Mouse (Mus musculus): ENCODE results near the gene Adam19. TPM values are rescaled to one million over a fixed set of nuclear protein-coding genes. Genes with fewer than 3 reads are reported as not detected.

The Adam19 gene
- polyA plus RNA-seq, 1 experiment, result 17.6 TPM

DNA sequence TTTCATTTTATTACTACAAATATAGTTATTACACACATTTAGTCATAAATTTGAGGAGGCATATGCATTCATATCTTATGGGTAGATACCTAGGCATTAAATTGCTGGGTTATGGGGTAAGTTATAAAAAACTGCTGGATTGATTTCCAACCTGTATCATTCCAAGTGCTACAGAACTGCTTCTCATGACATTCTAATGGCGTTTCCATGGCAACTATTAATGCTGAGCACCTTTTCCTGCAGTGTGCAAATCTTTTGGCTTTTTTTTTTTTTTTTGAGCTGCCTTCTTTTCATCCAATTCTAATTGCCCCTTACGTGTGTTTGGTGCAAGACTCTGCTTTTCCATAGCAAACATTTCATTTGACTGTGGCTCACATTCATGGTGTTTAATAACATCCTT is 25.8 kb upstream of the Adam19 start:
- no peak overlapping the region for H3K4me3 ChIP-seq (replicated peaks; ENCODE audit: control insufficient read depth, low read depth, low read length)
- 72% methylated on average over 2 of the region's 2 CpGs for WGBS
- H3K4me1 ChIP-seq (ENCODE audit: control insufficient read depth, insufficient read depth, low read length), result no peaks in the 10 kb centered on the region
- H3K27ac ChIP-seq (ENCODE audit: control insufficient read depth, insufficient read depth, low read depth, low read length, poor library complexity), result no peak overlapping the region
- TF ChIP-seq POLR2A (IDR thresholded peaks at IDR 0.05; ENCODE audit: borderline replicate concordance, control insufficient read depth, low read depth, low read length) (no peak), CTCF (IDR thresholded peaks at IDR 0.05; ENCODE audit: control insufficient read depth, insufficient read depth, low read length) (no peak)

DNA sequence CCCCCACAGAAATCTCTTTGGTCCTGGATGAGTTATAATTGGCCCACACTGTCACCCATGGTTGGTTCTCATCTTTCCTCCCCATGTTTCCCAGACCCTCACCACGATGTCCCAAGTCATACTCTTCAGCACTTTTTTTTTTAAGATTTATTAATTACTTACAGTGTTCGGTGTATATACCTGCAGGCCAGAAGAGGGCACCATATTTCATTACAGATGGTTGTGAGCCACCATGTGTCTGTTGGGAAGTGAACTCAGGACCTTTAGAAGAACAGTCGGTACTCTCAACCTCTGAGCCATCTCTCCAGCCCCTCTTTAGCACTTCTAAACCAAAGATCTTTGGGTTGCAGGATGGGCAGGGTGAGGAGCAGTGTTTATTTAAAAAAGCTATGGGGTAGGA is 24.3 kb upstream of the Adam19 start:
- Histone ChIP-seq H3K4me3 (replicated peaks; ENCODE audit: control insufficient read depth, low read depth, low read length) (no peak overlapping the region), H3K27ac (ENCODE audit: control insufficient read depth, insufficient read depth, low read depth, low read length, poor library complexity) (no peak overlapping the region), H3K4me1 (ENCODE audit: control insufficient read depth, insufficient read depth, low read length) (no peaks in the 10 kb centered on the region)
- WGBS, result 27% methylated on average over 3 of the region's 3 CpGs
- TF ChIP-seq CTCF (IDR thresholded peaks at IDR 0.05; ENCODE audit: control insufficient read depth, insufficient read depth, low read length) (no peak), POLR2A (IDR thresholded peaks at IDR 0.05; ENCODE audit: borderline replicate concordance, control insufficient read depth, low read depth, low read length) (no peak)

DNA sequence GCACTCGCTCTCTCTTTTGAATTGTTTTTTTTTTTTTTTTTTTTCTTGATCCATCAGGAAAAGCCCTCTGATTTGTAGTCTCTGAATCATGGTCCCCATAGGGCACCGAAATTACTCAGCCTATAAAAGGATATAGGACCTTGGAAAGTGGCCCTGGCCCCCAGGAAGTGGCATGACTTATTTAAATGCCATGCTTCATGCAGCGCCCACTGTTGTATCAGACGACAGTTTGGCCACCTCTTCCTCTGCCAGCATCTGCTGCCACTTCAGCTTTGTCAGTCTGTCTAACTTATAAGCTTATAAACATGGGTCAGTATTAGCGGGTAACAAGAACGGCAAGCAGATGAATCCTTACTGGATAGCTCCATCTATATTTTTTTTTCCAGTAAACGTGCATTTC is 22.8 kb upstream of the Adam19 start:
- TF ChIP-seq POLR2A (IDR thresholded peaks at IDR 0.05; ENCODE audit: borderline replicate concordance, control insufficient read depth, low read depth, low read length), result no peak
- TF ChIP-seq CTCF (IDR thresholded peaks at IDR 0.05; ENCODE audit: control insufficient read depth, insufficient read depth, low read length), result no peak
- H3K27ac ChIP-seq (ENCODE audit: control insufficient read depth, insufficient read depth, low read depth, low read length, poor library complexity), result no peak overlapping the region
- H3K4me1 ChIP-seq (ENCODE audit: control insufficient read depth, insufficient read depth, low read length), result no peaks in the 10 kb centered on the region
- 76% methylated on average over 7 of the region's 7 CpGs for WGBS
- H3K4me3 ChIP-seq (replicated peaks; ENCODE audit: control insufficient read depth, low read depth, low read length), result no peak overlapping the region

GRCm38 (mm10) chr11:46036374-46036773 is 19.4 kb upstream of the Adam19 start:
- Histone ChIP-seq H3K27ac (ENCODE audit: control insufficient read depth, insufficient read depth, low read depth, low read length, poor library complexity) (no peak overlapping the region), H3K4me3 (replicated peaks; ENCODE audit: control insufficient read depth, low read depth, low read length) (no peak overlapping the region), H3K4me1 (ENCODE audit: control insufficient read depth, insufficient read depth, low read length) (no peaks in the 10 kb centered on the region)
- 84% methylated on average over 10 of the region's 10 CpGs for WGBS
- TF ChIP-seq CTCF (IDR thresholded peaks at IDR 0.05; ENCODE audit: control insufficient read depth, insufficient read depth, low read length) (no peak), POLR2A (IDR thresholded peaks at IDR 0.05; ENCODE audit: borderline replicate concordance, control insufficient read depth, low read depth, low read length) (no peak)

GRCm38 (mm10) chr11:46038901-46039300 is 16.9 kb upstream of the Adam19 start:
- 83% methylated on average over 15 of the region's 15 CpGs for WGBS
- Histone ChIP-seq H3K4me3 (replicated peaks; ENCODE audit: control insufficient read depth, low read depth, low read length) (no peak overlapping the region), H3K4me1 (ENCODE audit: control insufficient read depth, insufficient read depth, low read length) (no peaks in the 10 kb centered on the region), H3K27ac (ENCODE audit: control insufficient read depth, insufficient read depth, low read depth, low read length, poor library complexity) (no peak overlapping the region)
- no peak for TF ChIP-seq CTCF (IDR thresholded peaks at IDR 0.05; ENCODE audit: control insufficient read depth, insufficient read depth, low read length)
- TF ChIP-seq POLR2A (IDR thresholded peaks at IDR 0.05; ENCODE audit: borderline replicate concordance, control insufficient read depth, low read depth, low read length), result no peak

GRCm38 (mm10) chr11:46039335-46039734 is 16.5 kb upstream of the Adam19 start:
- TF ChIP-seq CTCF (IDR thresholded peaks at IDR 0.05; ENCODE audit: control insufficient read depth, insufficient read depth, low read length), result no peak
- no peak for TF ChIP-seq POLR2A (IDR thresholded peaks at IDR 0.05; ENCODE audit: borderline replicate concordance, control insufficient read depth, low read depth, low read length)
- no peak overlapping the region for H3K27ac ChIP-seq (ENCODE audit: control insufficient read depth, insufficient read depth, low read depth, low read length, poor library complexity)

GRCm38 (mm10) chr11:46040841-46041556 is 14.8 kb upstream of the Adam19 start:
- no peak overlapping the region for H3K4me3 ChIP-seq (replicated peaks; ENCODE audit: control insufficient read depth, low read depth, low read length)
- H3K27ac ChIP-seq (ENCODE audit: control insufficient read depth, insufficient read depth, low read depth, low read length, poor library complexity), result no peak overlapping the region
- WGBS, result 79% methylated on average over 9 of the region's 9 CpGs
- TF ChIP-seq CTCF (IDR thresholded peaks at IDR 0.05; ENCODE audit: control insufficient read depth, insufficient read depth, low read length) (no peak), POLR2A (IDR thresholded peaks at IDR 0.05; ENCODE audit: borderline replicate concordance, control insufficient read depth, low read depth, low read length) (no peak)
- H3K4me1 ChIP-seq (ENCODE audit: control insufficient read depth, insufficient read depth, low read length), result no peaks in the 10 kb centered on the region

More at GRCm38 (mm10) chr11:46039335-46039734, 16.5 kb upstream of the Adam19 start:
- Histone ChIP-seq H3K4me1 (ENCODE audit: control insufficient read depth, insufficient read depth, low read length) (no peaks in the 10 kb centered on the region), H3K4me3 (replicated peaks; ENCODE audit: control insufficient read depth, low read depth, low read length) (no peak overlapping the region)
- 44% methylated on average over 11 of the region's 11 CpGs for WGBS

GRCm38 (mm10) chr11:46041607-46042267 is 14.1 kb upstream of the Adam19 start:
- TF ChIP-seq CTCF (IDR thresholded peaks at IDR 0.05; ENCODE audit: control insufficient read depth, insufficient read depth, low read length) (no peak), POLR2A (IDR thresholded peaks at IDR 0.05; ENCODE audit: borderline replicate concordance, control insufficient read depth, low read depth, low read length) (no peak)
- Histone ChIP-seq H3K4me3 (replicated peaks; ENCODE audit: control insufficient read depth, low read depth, low read length) (no peak overlapping the region), H3K4me1 (ENCODE audit: control insufficient read depth, insufficient read depth, low read length) (no peaks in the 10 kb centered on the region), H3K27ac (ENCODE audit: control insufficient read depth, insufficient read depth, low read depth, low read length, poor library complexity) (no peak overlapping the region)
- 66% methylated on average over 12 of the region's 12 CpGs for WGBS
